Mouse (Mus musculus) bone marrow macrophage, adult 2 months (primary cell): Measurements from ENCODE around the gene Doc2b.

Experiments
- CTCF ChIP-seq: IDR thresholded peaks from 2 replicates; pipeline ENCODE4 v1.5.1; 2012; ENCODE audit warnings: low read depth, mild to moderate bottlenecking, low read length, moderate library complexity
- POLR2A ChIP-seq: IDR thresholded peaks from 2 replicates; pipeline ENCODE4 v1.6.1; 2012; ENCODE audit warnings: mild to moderate bottlenecking, low read depth, low read length, borderline replicate concordance

- no peak for TF ChIP-seq CTCF
- no peak for TF ChIP-seq POLR2A
Measured at GRCm38 (mm10) chr11:75813085-75813484, 17.2 kb upstream of the Doc2b start.
